Mouse (Mus musculus): ENCODE results near the gene H2-D1. TPM values are rescaled to one million over a fixed set of nuclear protein-coding genes. Genes with fewer than 3 reads are reported as not detected.
"Not testable (repeated sequence)": the region's sequence is repeated elsewhere in the genome, so short reads cannot be mapped to it uniquely, and the experiment has no call there.

The H2-D1 gene
- total RNA-seq, 2 experiments from 2014 or later = 15.7 to 21.2 TPM

GRCm38 (mm10) chr17:35269653-35270347, 7.3 kb downstream of the H2-D1 start:
- Histone ChIP-seq H3K4me3 (no peak overlapping the region), H3K27ac (no peak overlapping the region)
- TF ChIP-seq CTCF (conservative IDR thresholded peaks at IDR 0.05) = no peak
- no peak for DNase-seq (ENCODE audit: low spot score in 2 of 2)

DNA sequence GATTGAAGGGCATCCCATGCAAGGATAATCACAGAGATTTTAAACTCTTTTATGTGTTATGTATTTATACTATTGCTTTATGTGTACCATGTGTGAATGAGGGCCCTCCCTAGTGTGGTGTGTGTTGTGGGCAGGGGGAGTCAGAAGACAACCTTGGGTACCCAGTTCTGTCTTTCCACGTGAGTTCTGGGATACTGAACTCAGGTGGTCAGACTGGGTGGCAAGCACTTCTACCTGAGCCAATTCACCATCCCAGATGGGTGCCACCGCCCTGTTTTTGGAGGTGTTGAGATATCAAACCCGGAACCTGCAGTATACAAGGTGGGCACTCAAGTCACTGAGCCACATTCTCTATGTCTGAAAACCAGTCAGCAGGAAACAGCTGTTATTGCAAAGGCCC, 9.7 kb downstream of the H2-D1 start:
- TF ChIP-seq CTCF (conservative IDR thresholded peaks at IDR 0.05) = no peak
- DNase-seq (ENCODE audit: low spot score in 2 of 2) = no peak
- Histone ChIP-seq H3K27ac (no peak overlapping the region), H3K4me3 (no peak overlapping the region)

- no peak overlapping the region for H3K27ac ChIP-seq
- DNase-seq (ENCODE audit: low spot score in 2 of 2) = peak; percentile 83 to 93
- TF ChIP-seq CTCF (conservative IDR thresholded peaks at IDR 0.05) = peak; percentile 92
Measured at GRCm38 (mm10) chr17:35274770-35275169, 12.2 kb downstream of the H2-D1 start.

GRCm38 (mm10) chr17:35276304-35276864, 13.9 kb downstream of the H2-D1 start:
- Histone ChIP-seq H3K4me3 (no peak overlapping the region), H3K27ac (no peak overlapping the region)
- TF ChIP-seq CTCF (conservative IDR thresholded peaks at IDR 0.05) = no peak
- DNase-seq (ENCODE audit: low spot score in 2 of 2) = no peak

More at GRCm38 (mm10) chr17:35274770-35275169, 12.2 kb downstream of the H2-D1 start:
- no peak overlapping the region for H3K4me3 ChIP-seq

GRCm38 (mm10) chr17:35278049-35278448, 15.5 kb downstream of the H2-D1 start:
- H3K4me3 ChIP-seq = no peak overlapping the region
- no peak for DNase-seq (ENCODE audit: low spot score in 2 of 2)
- H3K27ac ChIP-seq = no peak overlapping the region
- no peak for TF ChIP-seq CTCF (conservative IDR thresholded peaks at IDR 0.05)

DNA sequence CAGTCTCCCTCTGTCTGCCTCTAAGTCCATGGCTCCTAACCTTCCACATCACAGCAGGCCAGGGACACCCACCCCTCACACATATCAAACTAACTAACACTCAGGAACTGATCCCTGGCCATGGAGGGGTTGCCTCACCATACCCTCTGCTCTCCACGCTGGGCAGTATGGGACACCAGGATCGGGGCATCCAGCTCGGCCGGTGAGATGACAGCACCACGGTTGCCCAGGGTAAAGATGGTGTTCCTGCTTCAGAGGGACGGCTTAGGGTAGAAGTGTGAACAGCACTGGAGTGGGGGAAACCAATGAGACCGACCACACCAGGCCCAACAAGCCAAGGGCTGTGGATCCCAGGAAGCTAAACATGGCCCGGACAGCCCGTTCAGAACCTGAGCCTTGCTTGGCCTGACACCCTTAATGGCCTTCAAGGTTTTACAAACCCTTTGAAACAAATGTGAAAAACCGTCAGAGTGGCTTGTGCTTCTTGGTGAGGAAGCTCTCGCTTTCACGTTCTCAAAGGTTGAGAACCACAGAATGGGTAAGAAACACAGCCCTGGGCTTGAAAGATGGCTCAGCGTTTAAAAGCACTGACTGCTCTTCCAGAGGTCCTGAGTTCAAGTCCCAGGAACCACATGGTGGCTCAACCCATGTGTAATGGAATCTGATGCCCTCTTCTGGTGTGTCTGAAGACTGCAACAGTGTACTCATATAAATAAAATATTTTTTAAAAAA, 16.6 kb downstream of the H2-D1 start:
- Histone ChIP-seq H3K27ac (no peak overlapping the region), H3K4me3 (no peak overlapping the region)
- peak; percentile 48 for TF ChIP-seq CTCF (conservative IDR thresholded peaks at IDR 0.05)
- DNase-seq (ENCODE audit: low spot score in 2 of 2) = no peak

DNA sequence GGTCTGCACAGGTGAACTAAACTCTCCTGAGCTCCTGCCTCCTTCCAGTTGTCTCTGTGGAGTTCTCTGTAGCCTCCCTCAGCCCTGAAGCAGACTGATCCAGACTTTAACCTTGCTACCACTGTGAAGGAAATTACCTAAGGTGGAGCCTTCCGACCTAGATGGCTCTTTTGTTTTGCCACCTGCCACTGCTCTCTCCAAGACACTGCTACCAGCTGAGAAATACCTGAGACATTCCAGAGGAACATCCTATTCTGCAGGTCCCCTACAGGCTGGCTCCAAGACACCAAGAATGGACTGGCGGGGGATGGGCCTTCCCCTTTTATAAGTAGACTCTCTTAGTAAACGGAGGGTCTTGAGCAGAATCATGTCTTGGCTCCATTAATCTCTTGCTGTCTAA, 17.7 kb downstream of the H2-D1 start:
- no peak for TF ChIP-seq CTCF (conservative IDR thresholded peaks at IDR 0.05)
- no peak overlapping the region for H3K27ac ChIP-seq
- H3K4me3 ChIP-seq = no peak overlapping the region
- DNase-seq (ENCODE audit: low spot score in 2 of 2) = no peak

- Histone ChIP-seq H3K27ac (no peak overlapping the region), H3K4me3 (no peak overlapping the region)
- no peak for TF ChIP-seq CTCF (conservative IDR thresholded peaks at IDR 0.05)
- no peak for DNase-seq (ENCODE audit: low spot score in 2 of 2)
Measured at GRCm38 (mm10) chr17:35285431-35285830, 22.9 kb downstream of the H2-D1 start.

DNA sequence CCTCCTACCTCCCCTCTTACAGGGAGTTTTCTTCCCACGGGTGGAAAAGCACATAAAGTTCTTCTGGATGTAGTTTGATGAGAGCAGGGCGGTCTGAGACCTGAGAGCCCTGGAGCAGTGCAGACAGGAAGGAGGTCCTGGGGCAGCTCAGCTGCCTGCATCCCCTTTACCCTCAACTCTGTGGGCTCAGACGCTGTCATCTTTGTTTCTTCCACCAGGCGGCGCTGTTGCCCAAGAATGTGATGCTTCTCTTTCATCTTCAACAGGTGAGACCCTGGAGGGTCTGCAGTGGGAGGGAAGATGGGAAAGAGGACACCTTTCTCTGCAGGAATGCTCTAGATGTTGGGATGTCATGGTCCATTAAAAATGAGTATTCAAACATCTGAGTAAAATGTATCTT, 33.3 kb downstream of the H2-D1 start:
- not testable (repeated sequence) for H3K4me3 ChIP-seq, H3K27ac ChIP-seq
- DNase-seq (ENCODE audit: low spot score in 2 of 2) = peak in 1 of 2 experiments; percentile 42
- peak; percentile 82 for TF ChIP-seq CTCF (conservative IDR thresholded peaks at IDR 0.05)

- TF ChIP-seq CTCF (conservative IDR thresholded peaks at IDR 0.05) = peak; percentile 16; the same call in 1 of the 2 replicates
Measured at GRCm38 (mm10) chr17:35300261-35300945, 37.9 kb downstream of the H2-D1 start.

DNA sequence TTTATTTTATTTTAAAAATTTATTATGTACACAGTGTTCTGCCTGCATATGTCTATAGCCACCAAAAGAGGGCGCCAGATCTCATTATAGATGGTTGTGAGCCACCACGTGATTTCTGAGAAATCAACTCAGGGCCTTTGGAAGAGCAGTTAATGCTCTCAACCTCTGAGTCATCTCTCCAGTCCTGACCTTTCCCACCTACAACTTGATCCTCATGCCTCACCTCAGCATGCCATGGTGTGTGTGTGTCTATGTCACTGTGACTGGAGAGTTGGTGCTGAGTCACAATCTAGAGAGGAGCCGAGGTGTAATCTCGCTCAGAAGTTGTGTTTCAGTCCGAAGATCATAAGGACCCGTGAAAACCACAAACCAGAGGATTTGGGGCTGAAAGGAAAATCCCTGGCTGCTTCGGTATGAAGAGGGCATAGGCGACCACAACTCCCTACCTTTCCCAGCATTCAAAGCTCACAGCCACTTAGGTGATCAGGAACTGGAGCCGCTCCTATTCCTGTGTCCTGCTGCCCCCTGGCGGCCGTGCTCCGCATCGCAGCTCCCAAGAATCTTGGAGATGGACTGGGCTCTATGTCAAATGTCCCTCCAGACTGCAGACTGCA, 39.2 kb downstream of the H2-D1 start:
- DNase-seq (ENCODE audit: low spot score in 2 of 2) = peak; percentile 76 to 97
- Histone ChIP-seq H3K27ac (no peak overlapping the region), H3K4me3 (no peak overlapping the region)
- peak; percentile 82 for TF ChIP-seq CTCF (conservative IDR thresholded peaks at IDR 0.05)

More at GRCm38 (mm10) chr17:35300261-35300945, 37.9 kb downstream of the H2-D1 start:
- H3K27ac ChIP-seq; H3K4me3 ChIP-seq; DNase-seq (ENCODE audit: low spot score in 2 of 2): not testable (repeated sequence)

GRCm38 (mm10) chr17:35303271-35303670, 40.7 kb downstream of the H2-D1 start:
- no peak overlapping the region for H3K4me3 ChIP-seq
- no peak overlapping the region for H3K27ac ChIP-seq
- no peak for DNase-seq (ENCODE audit: low spot score in 2 of 2)
- no peak for TF ChIP-seq CTCF (conservative IDR thresholded peaks at IDR 0.05)
